Mouse (Mus musculus) bone marrow macrophage, adult 2 months (primary cell): ENCODE measurements around the gene Herc4.

Source experiments
- CTCF ChIP-seq: IDR thresholded peaks from 2 replicates; pipeline ENCODE4 v1.5.1; 2012; ENCODE audit warnings: low read depth, mild to moderate bottlenecking, low read length, moderate library complexity
- POLR2A ChIP-seq: IDR thresholded peaks from 2 replicates; pipeline ENCODE4 v1.6.1; 2012; ENCODE audit warnings: mild to moderate bottlenecking, low read depth, low read length, borderline replicate concordance

DNA sequence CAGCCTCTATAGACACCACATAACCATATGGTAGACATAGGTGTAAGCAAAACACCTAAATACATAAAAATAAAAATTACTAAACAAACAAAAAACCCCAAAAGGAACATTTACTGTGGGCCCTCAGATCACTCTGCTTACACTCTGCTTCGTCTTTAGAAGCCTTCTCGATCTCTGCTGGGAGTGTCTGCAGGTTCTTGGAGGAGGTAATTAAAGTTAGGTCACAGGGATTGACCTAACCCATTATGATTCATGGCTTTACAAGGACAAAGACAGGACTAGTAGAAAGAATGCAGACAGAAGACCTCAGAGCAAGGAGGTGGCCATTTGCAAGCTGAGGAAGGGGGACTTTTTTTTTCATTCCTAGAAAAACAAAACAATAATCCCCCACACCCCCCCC is 6.4 kb upstream of the Herc4 start:
- no peak for TF ChIP-seq POLR2A
- no peak for TF ChIP-seq CTCF
